Mouse (Mus musculus) intestine, embryonic 16.5 days (tissue): Measurements from ENCODE around the gene Bglap2. TPM values are rescaled to one million over a fixed set of nuclear protein-coding genes. Genes with fewer than 3 reads are reported as not detected.

Experiments
- ATAC-seq: fragments of 200-750 bp; cut with Nextera tagmentation; 2 replicates; pipeline ENCODE4 v1.8.0; 2017; ENCODE audit warnings: moderate TSS enrichment, moderate library complexity
- H3K27ac ChIP-seq: fragments of 300-500 bp; sonication (generic); 2 replicates; pipeline ENCODE4 v1.5.1; 2014; ENCODE audit warnings: mild to moderate bottlenecking, low read length
- H3K27me3 ChIP-seq: fragments of 300-500 bp; sonication (generic); replicated peaks from 2 replicates; pipeline ENCODE4 v1.6.1; 2014; ENCODE audit warnings: low read length, control low read depth, mixed read lengths; ENCODE audit not compliant: control insufficient read depth, insufficient read depth
- H3K36me3 ChIP-seq: fragments of 300-500 bp; sonication (generic); 2 replicates; pipeline ENCODE4 v1.6.1; 2014; ENCODE audit warnings: low read length, control low read depth; ENCODE audit not compliant: control insufficient read depth, insufficient read depth
- H3K4me1 ChIP-seq: fragments of 300-500 bp; sonication (generic); 2 replicates; pipeline ENCODE4 v1.6.1; 2014; ENCODE audit warnings: low read length, control low read depth, mixed read lengths; ENCODE audit not compliant: control insufficient read depth, insufficient read depth
- H3K4me2 ChIP-seq: fragments of 300-500 bp; sonication (generic); 2 replicates; pipeline ENCODE4 v1.6.1; 2014; ENCODE audit warnings: low read depth, low read length, control low read depth
- H3K4me3 ChIP-seq: fragments of 300-500 bp; sonication (generic); 2 replicates; pipeline ENCODE4 v1.5.1; 2014; ENCODE audit warnings: mild to moderate bottlenecking, low read length
- H3K9ac ChIP-seq: fragments of 300-500 bp; sonication (generic); 2 replicates; pipeline ENCODE4 v1.6.1; 2014; ENCODE audit warnings: low read depth, low read length
- H3K9me3 ChIP-seq: fragments of 300-500 bp; sonication (generic); 2 replicates; pipeline ENCODE4 v1.6.1; 2016; ENCODE audit warnings: low read length, control low read depth; ENCODE audit not compliant: control insufficient read depth
- WGBS: fragments of 180-500 bp; shearing (Covaris S2); extraction: QIAGEN DNeasy Blood & Tissue Kit; methylation state at CpG from one replicate; pipeline ENCODE4 v1.1.7; 2014; 5-methylcytosine and 5-hydroxymethylcytosine counted together
- polyA plus RNA-seq: library from polyadenylated mRNA; unstranded; fragments of >200 nt; fragmentation: Nextera tagmentation; extraction: Ambion mirVana; gene quantifications from 2 replicates; pipeline ENCODE4 v1.2.1, GENCODE M21; 2015

Bglap2 gene
- polyA plus RNA-seq, 1 experiment from 2014 or later, result not detected

DNA sequence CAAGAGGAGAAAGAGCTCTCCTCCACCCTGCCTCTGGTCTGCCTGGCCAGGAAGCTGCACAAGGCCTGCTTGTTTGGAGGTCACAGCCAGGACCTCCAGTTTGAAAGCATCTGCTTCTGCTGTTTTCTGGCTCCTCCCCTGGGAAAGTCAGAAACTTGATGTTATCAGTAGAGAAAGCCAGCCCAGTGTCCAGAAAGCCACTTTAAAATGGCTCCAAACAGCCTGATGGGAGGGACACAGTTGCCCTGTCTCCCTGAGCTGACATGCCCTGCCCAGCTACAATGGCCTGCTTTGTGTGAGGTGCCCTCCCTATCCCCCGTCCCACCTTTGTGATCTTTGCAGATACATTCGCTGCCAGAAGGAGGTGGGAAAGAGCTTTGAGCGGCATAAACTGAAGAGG is 18.5 kb downstream of the Bglap2 start:
- Histone ChIP-seq H3K27me3 (no peaks in the 10 kb centered on the region), H3K36me3 (peaks cover 46% of the 10 kb centered on the region), H3K4me3 (no peak overlapping the region), H3K4me2 (no peak overlapping the region), H3K9me3 (no peaks in the 10 kb centered on the region), H3K27ac (no peak overlapping the region), H3K9ac (no peak overlapping the region), H3K4me1 (peaks cover 14% of the 10 kb centered on the region)
- WGBS, result 56% methylated on average over 3 of the region's 3 CpGs
- ATAC-seq, result no peak

DNA sequence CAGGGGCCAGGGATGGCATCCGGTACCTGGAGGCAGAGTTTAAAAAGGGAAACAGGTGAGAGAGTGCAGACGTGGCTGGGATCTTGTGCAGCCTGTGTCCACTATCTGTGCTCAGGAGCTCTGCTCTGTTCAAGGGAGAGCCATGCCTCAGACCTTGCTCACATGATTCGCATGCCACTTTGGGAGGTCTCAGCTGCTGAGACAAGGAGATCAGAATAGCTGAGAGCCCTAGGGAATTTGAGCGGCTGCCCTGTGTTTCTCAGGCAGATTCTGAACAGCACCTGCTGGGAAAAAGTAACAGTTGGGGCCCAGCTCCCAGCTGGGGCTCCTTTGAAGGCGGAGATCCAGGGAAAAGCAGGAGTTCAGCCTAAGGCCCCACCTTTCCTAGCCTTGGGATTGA is 18.9 kb downstream of the Bglap2 start:
- WGBS, result 77% methylated on average over 5 of the region's 5 CpGs
- Histone ChIP-seq H3K4me3 (no peak overlapping the region), H3K27me3 (no peaks in the 10 kb centered on the region), H3K9me3 (no peaks in the 10 kb centered on the region), H3K9ac (no peak overlapping the region), H3K27ac (no peak overlapping the region), H3K4me2 (no peak overlapping the region), H3K4me1 (peaks cover 10% of the 10 kb centered on the region), H3K36me3 (peaks cover 48% of the 10 kb centered on the region)
- no peak for ATAC-seq

DNA sequence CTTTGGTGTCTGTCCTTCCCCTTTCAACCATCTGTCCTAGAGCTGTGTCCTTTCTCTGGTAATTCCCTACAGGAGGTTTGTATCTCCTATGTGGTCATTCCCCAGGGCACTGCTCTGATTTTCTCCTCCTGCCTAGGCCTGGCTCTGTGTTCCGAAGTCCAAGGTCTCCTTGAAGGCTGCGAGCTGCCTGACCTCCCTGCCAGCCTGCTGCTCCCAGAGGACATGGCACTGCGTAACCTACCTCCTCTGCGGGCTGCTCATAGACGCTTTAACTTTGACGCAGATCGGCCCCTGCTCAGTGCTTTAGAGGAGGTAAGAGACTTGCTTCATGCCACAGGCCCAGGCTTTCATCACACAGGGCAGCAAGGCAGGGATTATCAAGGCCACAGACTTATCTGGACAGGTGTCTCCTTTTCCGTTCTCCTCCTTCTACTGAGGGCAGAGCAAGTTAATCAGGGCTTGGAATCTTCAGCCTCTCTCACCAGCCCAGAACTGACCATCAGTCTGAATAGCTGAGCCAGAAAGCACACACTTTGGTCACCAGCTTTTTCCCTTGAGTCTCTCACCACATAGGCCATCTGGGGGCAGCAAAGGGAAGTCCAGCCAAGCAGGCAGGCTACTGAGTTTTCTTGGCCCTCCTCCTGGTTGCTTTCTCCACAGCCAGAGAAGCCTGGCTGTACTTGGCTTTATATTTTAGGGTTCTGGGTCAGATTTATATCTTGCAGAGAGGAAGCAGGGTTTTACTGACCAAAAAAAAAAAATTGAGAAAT is 23.9 kb downstream of the Bglap2 start:
- WGBS, result 93% methylated on average over 8 of the region's 8 CpGs
- Histone ChIP-seq H3K4me1 (no peaks in the 10 kb centered on the region), H3K9ac (no peak overlapping the region), H3K27me3 (no peaks in the 10 kb centered on the region), H3K27ac (no peak overlapping the region), H3K9me3 (no peaks in the 10 kb centered on the region), H3K36me3 (peaks cover 58% of the 10 kb centered on the region), H3K4me3 (no peak overlapping the region), H3K4me2 (no peak overlapping the region)
- no peak for ATAC-seq

DNA sequence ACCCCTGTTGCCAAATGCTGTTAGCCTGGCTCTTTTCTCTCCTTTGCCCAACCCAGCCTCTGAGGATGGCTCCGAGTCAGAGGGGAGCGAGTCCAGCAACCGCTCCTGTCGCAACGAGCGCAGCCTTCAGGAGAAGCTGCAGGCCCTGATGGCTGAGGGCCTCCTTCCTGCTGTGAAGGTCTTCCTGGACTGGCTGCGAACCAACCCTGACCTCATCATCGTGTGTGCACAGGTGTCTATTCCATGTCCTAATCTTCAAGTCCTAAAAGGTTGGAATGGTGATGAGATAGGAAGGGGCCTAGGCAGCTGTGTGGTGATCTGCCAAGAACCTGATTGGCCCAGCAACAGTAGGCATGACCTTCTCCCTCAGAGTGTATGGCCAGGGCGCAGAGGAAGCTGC is 25.6 kb downstream of the Bglap2 start:
- Histone ChIP-seq H3K9me3 (no peaks in the 10 kb centered on the region), H3K27ac (no peak overlapping the region), H3K4me3 (no peak overlapping the region), H3K4me1 (no peaks in the 10 kb centered on the region), H3K27me3 (no peaks in the 10 kb centered on the region), H3K4me2 (no peak overlapping the region), H3K36me3 (peaks cover 52% of the 10 kb centered on the region), H3K9ac (no peak overlapping the region)
- WGBS, result 91% methylated on average over 9 of the region's 9 CpGs
- no peak for ATAC-seq

DNA sequence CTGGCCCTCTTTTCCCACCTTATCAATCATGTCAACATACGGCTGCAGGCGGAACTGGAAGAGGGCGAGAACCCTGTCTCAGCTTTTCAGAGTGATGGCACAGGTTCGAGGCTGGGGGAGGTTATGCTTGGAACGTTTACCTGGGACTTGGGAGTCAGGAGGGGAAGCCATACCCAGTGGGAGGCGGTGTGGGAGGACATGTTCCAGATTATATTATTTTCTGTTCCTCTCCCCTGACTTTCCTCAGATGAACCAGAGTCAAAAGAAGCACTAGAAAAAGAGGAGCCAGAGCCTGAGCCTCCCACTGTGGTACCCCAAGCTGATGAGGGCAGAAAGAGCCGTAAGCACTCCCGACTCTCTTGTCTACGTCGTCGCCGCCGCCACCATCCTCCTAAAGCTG is 27.8 kb downstream of the Bglap2 start:
- no peak for ATAC-seq
- peaks cover 53% of the 10 kb centered on the region for H3K36me3 ChIP-seq
- H3K27me3 ChIP-seq, result no peaks in the 10 kb centered on the region
- H3K9ac ChIP-seq, result no peak overlapping the region
- H3K27ac ChIP-seq, result no peak overlapping the region
- H3K4me3 ChIP-seq, result no peak overlapping the region
- H3K4me1 ChIP-seq, result no peaks in the 10 kb centered on the region
- H3K4me2 ChIP-seq, result no peak overlapping the region
- 88% methylated on average over 13 of the region's 13 CpGs for WGBS
- H3K9me3 ChIP-seq, result no peaks in the 10 kb centered on the region

DNA sequence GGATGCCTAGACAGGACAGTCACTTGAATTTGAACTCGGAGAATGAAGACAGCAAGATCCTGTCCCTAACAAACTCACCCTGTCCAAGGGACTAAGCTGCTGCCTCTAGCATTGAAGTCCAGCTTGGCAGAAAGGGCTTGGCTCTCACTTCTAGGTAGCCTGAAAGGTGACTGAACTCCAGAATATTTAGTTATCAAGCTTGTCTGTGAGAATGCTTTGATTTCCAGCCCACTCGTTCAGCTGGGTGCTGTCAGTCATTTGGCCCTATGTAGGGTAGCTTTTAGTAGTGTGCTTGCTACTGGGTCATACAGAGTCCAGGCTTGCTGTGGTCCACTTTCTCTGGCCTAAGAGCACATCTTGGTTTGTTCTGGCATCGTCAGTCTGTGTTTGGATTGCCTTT is 39.5 kb downstream of the Bglap2 start:
- no peak overlapping the region for H3K4me3 ChIP-seq
- WGBS, result 70% methylated on average over 3 of the region's 3 CpGs

DNA sequence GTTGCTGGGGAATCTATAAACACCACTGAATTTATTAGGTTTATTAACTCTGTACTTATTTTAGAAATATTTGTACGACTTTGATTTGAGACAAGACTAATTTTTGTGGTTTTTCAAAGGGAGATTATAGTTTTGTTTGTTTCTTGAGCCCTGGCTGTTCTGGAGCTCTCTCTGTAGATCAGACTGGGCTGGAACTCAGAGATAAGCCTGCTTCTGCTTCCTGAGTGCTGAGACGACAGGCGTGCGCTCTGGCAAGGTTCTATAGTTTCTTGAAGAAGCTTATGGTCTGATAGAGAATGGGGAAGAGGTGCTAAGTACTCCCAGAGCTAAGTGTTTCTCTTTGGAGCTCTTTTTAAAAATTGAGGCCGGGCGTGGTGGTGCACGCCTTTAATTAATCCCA is 40.2 kb downstream of the Bglap2 start:
- 88% methylated on average over 7 of the region's 7 CpGs for WGBS
- no peak overlapping the region for H3K4me3 ChIP-seq
- peaks cover 10% of the 10 kb centered on the region for H3K4me1 ChIP-seq
- no peaks in the 10 kb centered on the region for H3K27me3 ChIP-seq
- no peak overlapping the region for H3K27ac ChIP-seq
- H3K4me2 ChIP-seq, result no peak overlapping the region
- 0 out of 2 replicates have a peak, but pooled peaks cover 8% of the 10 kb centered on the region for H3K36me3 ChIP-seq
- no peaks in the 10 kb centered on the region for H3K9me3 ChIP-seq
- no peak overlapping the region for H3K9ac ChIP-seq
- ATAC-seq, result no peak

More for the DNA sequence above, 39.5 kb downstream of the Bglap2 start:
- no peak for ATAC-seq
- H3K4me1 ChIP-seq, result peaks cover 10% of the 10 kb centered on the region
- H3K36me3 ChIP-seq, result 0 out of 2 replicates have a peak, but pooled peaks cover 11% of the 10 kb centered on the region
- H3K27me3 ChIP-seq, result no peaks in the 10 kb centered on the region
- H3K9ac ChIP-seq, result no peak overlapping the region
- H3K9me3 ChIP-seq, result no peaks in the 10 kb centered on the region
- no peak overlapping the region for H3K4me2 ChIP-seq
- no peak overlapping the region for H3K27ac ChIP-seq

DNA sequence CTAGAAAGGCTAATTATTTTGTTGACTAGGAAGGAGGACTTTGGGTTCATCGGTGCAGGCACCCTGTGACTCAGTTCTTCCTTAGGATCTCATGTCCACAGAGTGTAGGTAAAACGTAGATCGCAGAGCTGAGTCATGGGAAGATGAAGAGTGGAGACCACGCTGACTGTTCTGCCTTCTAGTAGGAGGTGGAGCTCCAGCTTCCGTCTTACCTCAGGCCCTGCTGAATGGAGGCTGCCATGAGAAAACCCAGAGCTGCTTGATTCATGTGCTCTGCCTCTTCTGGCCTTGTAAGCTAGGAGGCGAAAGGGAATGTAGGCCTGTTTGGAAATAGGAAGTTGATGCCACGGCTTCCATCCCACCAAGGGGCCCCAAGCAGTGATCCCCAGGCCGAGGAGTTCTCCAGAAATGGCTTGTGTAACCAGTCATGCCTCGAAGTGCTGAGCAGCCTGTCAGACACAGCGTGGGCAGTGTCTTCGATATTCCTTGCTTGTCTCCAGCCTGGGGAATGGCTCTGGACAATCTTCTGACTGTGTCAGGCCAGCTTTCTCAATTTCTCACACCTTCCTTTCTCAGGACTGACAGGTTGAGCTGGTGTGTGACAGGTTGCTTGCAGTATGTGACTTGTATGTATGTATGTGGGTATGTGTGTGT is 41.0 kb downstream of the Bglap2 start:
- peak overlapping the region; percentile 53 for H3K4me2 ChIP-seq
- peak overlapping the region; percentile 38; the same call in 1 of the 2 replicates for H3K27ac ChIP-seq
- H3K36me3 ChIP-seq, result 0 out of 2 replicates have a peak, but pooled peaks cover under 1% of the 10 kb centered on the region
- ATAC-seq, result no peak
- H3K9ac ChIP-seq, result peak overlapping the region; percentile 34
- H3K9me3 ChIP-seq, result no peaks in the 10 kb centered on the region
- H3K27me3 ChIP-seq, result no peaks in the 10 kb centered on the region
- 52% methylated on average over 11 of the region's 11 CpGs for WGBS
- peaks cover 10% of the 10 kb centered on the region for H3K4me1 ChIP-seq
- H3K4me3 ChIP-seq, result peak overlapping the region; percentile 13

DNA sequence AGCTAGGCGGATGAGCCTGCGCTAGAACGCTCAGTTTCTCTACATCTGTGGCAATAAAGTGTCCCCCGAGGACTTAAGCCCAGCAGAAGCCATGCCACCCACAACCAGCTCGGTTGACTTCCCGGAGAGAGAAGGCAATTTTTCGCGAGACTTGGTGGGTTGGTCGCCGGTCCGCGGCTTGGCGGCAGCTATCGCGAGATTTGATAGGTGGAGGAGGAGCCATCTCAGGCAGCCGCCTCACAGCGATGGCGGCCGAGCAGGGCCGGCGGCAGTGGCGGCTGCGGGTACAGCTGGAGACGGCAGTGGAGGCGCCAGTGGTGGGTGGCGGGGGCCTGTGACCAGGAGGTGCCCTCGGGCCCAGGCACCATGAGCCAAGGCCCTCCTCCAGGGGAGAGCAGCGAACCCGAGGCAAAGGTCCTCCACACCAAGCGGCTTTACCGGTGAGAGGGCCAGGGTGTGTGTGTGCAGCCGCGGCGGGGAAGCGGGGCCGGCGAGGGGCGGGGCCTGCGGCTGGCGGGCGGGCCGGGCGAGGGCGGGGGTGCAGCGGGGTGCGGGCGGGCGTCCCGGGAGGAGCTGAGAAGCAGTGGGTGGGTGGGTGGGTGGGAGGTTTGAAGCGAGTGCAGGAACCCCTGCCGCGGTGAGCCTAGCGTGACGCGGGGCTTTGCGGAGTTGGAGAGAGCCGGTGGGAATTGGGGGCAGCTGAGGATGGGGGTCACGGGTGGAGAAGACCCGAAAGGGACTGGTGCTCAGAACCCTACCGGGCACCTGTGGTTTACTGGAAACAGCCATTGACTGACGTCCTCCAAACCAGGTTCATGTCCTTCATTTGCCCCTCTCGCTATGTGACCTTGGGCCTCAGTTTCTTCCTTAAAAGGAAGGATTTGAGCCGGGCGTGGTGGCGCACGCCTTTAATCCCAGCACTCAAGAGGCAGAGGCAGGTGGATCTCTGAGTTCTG is 42.2 kb downstream of the Bglap2 start, which contains the start of the genes Tmem79 and Smg5:
Gene Tmem79 (minus strand): TSS at position 91 of the 956 bp plus-strand sequence.
Gene Smg5 (plus strand): TSS at position 203 of the 956 bp plus-strand sequence.
- Histone ChIP-seq H3K4me1 (peaks cover 10% of the 10 kb centered on the region), H3K36me3 (no peaks in the 10 kb centered on the region), H3K9ac (peak within 1 kb of the TSS; percentile 93), H3K27me3 (no peaks in the 10 kb centered on the region), H3K4me3 (peak within 1 kb of the TSS; percentile 90), H3K4me2 (peak within 1 kb of the TSS; percentile 62), H3K9me3 (no peaks in the 10 kb centered on the region), H3K27ac (peak within 1 kb of the TSS; percentile 94)
- peak; percentile 86 for ATAC-seq
- 2% methylated on average over 47 of the region's 66 CpGs for WGBS
